Mouse (Mus musculus): ENCODE data around the gene Nrxn2.

GRCm38 (mm10) chr19:6401131-6401815 lies 17.3 kb upstream of the Nrxn2 start:
- peak; percentile 72 for TF ChIP-seq CTCF (conservative IDR thresholded peaks at IDR 0.05; ENCODE audit: insufficient read depth, insufficient read length, low read depth, low read length)
- TF ChIP-seq POLR2A (IDR thresholded peaks at IDR 0.05; ENCODE audit: low read depth, low read length), result no peak
